Mouse (Mus musculus): ENCODE data around the gene 4933434E20Rik. TPM values are rescaled to one million over a fixed set of nuclear protein-coding genes. Genes with fewer than 3 reads are reported as not detected.

The 4933434E20Rik gene
- polyA plus RNA-seq, 1 experiment from 2014 or later: 188 TPM

- 86% methylated on average over 4 of the region's 4 CpGs for WGBS
- H3K4me1 ChIP-seq: peaks cover 44% of the 10 kb centered on the region
- H3K27me3 ChIP-seq: no peaks in the 10 kb centered on the region
- ATAC-seq (ENCODE audit: low FRiP score): no peak
- peaks cover 39% of the 10 kb centered on the region for H3K36me3 ChIP-seq (replicated peaks)
- no peak overlapping the region for H3K27ac ChIP-seq
- no peak overlapping the region for H3K4me2 ChIP-seq
- no peaks in the 10 kb centered on the region for H3K9me3 ChIP-seq
- H3K4me3 ChIP-seq (replicated peaks): no peak overlapping the region
- no peak overlapping the region for H3K9ac ChIP-seq
Measured at GRCm38 (mm10) chr3:90084790-90085189, 33.4 kb downstream of the 4933434E20Rik start.

- ATAC-seq (ENCODE audit: low FRiP score): no peak
- peaks cover 44% of the 10 kb centered on the region for H3K36me3 ChIP-seq (replicated peaks)
- H3K4me3 ChIP-seq (replicated peaks): no peak overlapping the region
- WGBS: 90% methylated on average over 6 of the region's 6 CpGs
- H3K9me3 ChIP-seq: no peaks in the 10 kb centered on the region
- H3K27me3 ChIP-seq: no peaks in the 10 kb centered on the region
- H3K4me2 ChIP-seq: no peak overlapping the region
- H3K9ac ChIP-seq: no peak overlapping the region
- H3K4me1 ChIP-seq: peaks cover 42% of the 10 kb centered on the region
- H3K27ac ChIP-seq: no peak overlapping the region
Measured at GRCm38 (mm10) chr3:90085281-90085680, 33.8 kb downstream of the 4933434E20Rik start.

GRCm38 (mm10) chr3:90086068-90086467, 34.6 kb downstream of the 4933434E20Rik start:
- H3K4me2 ChIP-seq: no peak overlapping the region
- peaks cover 52% of the 10 kb centered on the region for H3K36me3 ChIP-seq (replicated peaks)
- H3K9ac ChIP-seq: no peak overlapping the region
- WGBS: 91% methylated on average over 5 of the region's 5 CpGs
- H3K27ac ChIP-seq: no peak overlapping the region
- H3K4me3 ChIP-seq (replicated peaks): no peak overlapping the region
- no peaks in the 10 kb centered on the region for H3K9me3 ChIP-seq
- peaks cover 35% of the 10 kb centered on the region for H3K4me1 ChIP-seq
- no peak for ATAC-seq (ENCODE audit: low FRiP score)
- H3K27me3 ChIP-seq: no peaks in the 10 kb centered on the region

- H3K9ac ChIP-seq: no peak overlapping the region
- no peaks in the 10 kb centered on the region for H3K27me3 ChIP-seq
- no peaks in the 10 kb centered on the region for H3K9me3 ChIP-seq
- H3K27ac ChIP-seq: no peak overlapping the region
- no peak overlapping the region for H3K4me3 ChIP-seq (replicated peaks)
- WGBS: 100% methylated on average over 2 of the region's 2 CpGs
- H3K4me1 ChIP-seq: peaks cover 10% of the 10 kb centered on the region
- H3K4me2 ChIP-seq: no peak overlapping the region
- peaks cover 77% of the 10 kb centered on the region for H3K36me3 ChIP-seq (replicated peaks)
- no peak for ATAC-seq (ENCODE audit: low FRiP score)
Measured at GRCm38 (mm10) chr3:90088617-90089016, 37.2 kb downstream of the 4933434E20Rik start.

- Histone ChIP-seq H3K9ac (no peak overlapping the region), H3K4me1 (no peaks in the 10 kb centered on the region), H3K27me3 (no peaks in the 10 kb centered on the region), H3K9me3 (no peaks in the 10 kb centered on the region), H3K27ac (no peak overlapping the region), H3K4me2 (no peak overlapping the region), H3K36me3 (replicated peaks) (peaks cover 89% of the 10 kb centered on the region), H3K4me3 (replicated peaks) (no peak overlapping the region)
- WGBS: 93% methylated on average over 6 of the region's 6 CpGs
- no peak for ATAC-seq (ENCODE audit: low FRiP score)
Measured at GRCm38 (mm10) chr3:90090892-90091291, 39.5 kb downstream of the 4933434E20Rik start.

GRCm38 (mm10) chr3:90094453-90094852, 43.0 kb downstream of the 4933434E20Rik start:
- Histone ChIP-seq H3K36me3 (replicated peaks) (peaks cover 85% of the 10 kb centered on the region), H3K27me3 (no peaks in the 10 kb centered on the region), H3K9ac (no peak overlapping the region), H3K4me2 (no peak overlapping the region), H3K4me1 (no peaks in the 10 kb centered on the region), H3K27ac (no peak overlapping the region), H3K4me3 (replicated peaks) (no peak overlapping the region), H3K9me3 (no peaks in the 10 kb centered on the region)
- no peak for ATAC-seq (ENCODE audit: low FRiP score)
- 89% methylated on average over 3 of the region's 3 CpGs for WGBS

GRCm38 (mm10) chr3:90097928-90098327, 46.5 kb downstream of the 4933434E20Rik start:
- Histone ChIP-seq H3K27ac (no peak overlapping the region), H3K4me3 (replicated peaks) (no peak overlapping the region), H3K4me1 (no peaks in the 10 kb centered on the region), H3K9me3 (no peaks in the 10 kb centered on the region), H3K36me3 (replicated peaks) (peaks cover 66% of the 10 kb centered on the region), H3K4me2 (no peak overlapping the region), H3K9ac (no peak overlapping the region), H3K27me3 (no peaks in the 10 kb centered on the region)
- WGBS: 87% methylated on average over 5 of the region's 5 CpGs
- no peak for ATAC-seq (ENCODE audit: low FRiP score)

GRCm38 (mm10) chr3:90101010-90101409, 49.6 kb downstream of the 4933434E20Rik start:
- peaks cover 44% of the 10 kb centered on the region for H3K36me3 ChIP-seq (replicated peaks)
- no peaks in the 10 kb centered on the region for H3K9me3 ChIP-seq
- H3K4me2 ChIP-seq: no peak overlapping the region
- H3K4me3 ChIP-seq (replicated peaks): no peak overlapping the region
- H3K27ac ChIP-seq: no peak overlapping the region
- H3K27me3 ChIP-seq: no peaks in the 10 kb centered on the region
- no peaks in the 10 kb centered on the region for H3K4me1 ChIP-seq
- no peak overlapping the region for H3K9ac ChIP-seq
- whole genome bisulfite sequencing: 93% methylated on average over 3 of the region's 3 CpGs
- ATAC-seq (ENCODE audit: low FRiP score): no peak

- H3K4me1 ChIP-seq: no peaks in the 10 kb centered on the region
- no peak overlapping the region for H3K4me3 ChIP-seq (replicated peaks)
- H3K4me2 ChIP-seq: no peak overlapping the region
- no peak overlapping the region for H3K9ac ChIP-seq
- peaks cover 41% of the 10 kb centered on the region for H3K36me3 ChIP-seq (replicated peaks)
- no peak overlapping the region for H3K27ac ChIP-seq
- no peaks in the 10 kb centered on the region for H3K27me3 ChIP-seq
- ATAC-seq (ENCODE audit: low FRiP score): no peak
- 91% methylated on average over 2 of the region's 2 CpGs for WGBS
- no peaks in the 10 kb centered on the region for H3K9me3 ChIP-seq
Measured at GRCm38 (mm10) chr3:90101673-90102072, 50.2 kb downstream of the 4933434E20Rik start.

GRCm38 (mm10) chr3:90102239-90102638, 50.8 kb downstream of the 4933434E20Rik start:
- 82% methylated on average over 2 of the region's 2 CpGs for WGBS
- H3K36me3 ChIP-seq (replicated peaks): peaks cover 38% of the 10 kb centered on the region

GRCm38 (mm10) chr3:90103176-90103575, 51.7 kb downstream of the 4933434E20Rik start:
- no peak overlapping the region for H3K4me3 ChIP-seq (replicated peaks)
- peaks cover 29% of the 10 kb centered on the region for H3K36me3 ChIP-seq (replicated peaks)
- ATAC-seq (ENCODE audit: low FRiP score): no peak
- no peak overlapping the region for H3K27ac ChIP-seq
- 91% methylated on average over 2 of the region's 2 CpGs for WGBS
- H3K9me3 ChIP-seq: no peaks in the 10 kb centered on the region
- no peak overlapping the region for H3K9ac ChIP-seq
- no peaks in the 10 kb centered on the region for H3K27me3 ChIP-seq
- no peaks in the 10 kb centered on the region for H3K4me1 ChIP-seq
- no peak overlapping the region for H3K4me2 ChIP-seq

More at GRCm38 (mm10) chr3:90102239-90102638, 50.8 kb downstream of the 4933434E20Rik start:
- Histone ChIP-seq H3K9ac (no peak overlapping the region), H3K27ac (no peak overlapping the region), H3K4me3 (replicated peaks) (no peak overlapping the region), H3K27me3 (no peaks in the 10 kb centered on the region), H3K9me3 (no peaks in the 10 kb centered on the region), H3K4me2 (no peak overlapping the region), H3K4me1 (no peaks in the 10 kb centered on the region)
- no peak for ATAC-seq (ENCODE audit: low FRiP score)

- Histone ChIP-seq H3K27me3 (no peaks in the 10 kb centered on the region), H3K27ac (no peak within 1 kb of the TSS), H3K9ac (no peak within 1 kb of the TSS), H3K4me1 (no peaks in the 10 kb centered on the region), H3K36me3 (replicated peaks) (peaks cover 21% of the 10 kb centered on the region), H3K9me3 (no peaks in the 10 kb centered on the region), H3K4me3 (replicated peaks) (no peak within 1 kb of the TSS), H3K4me2 (no peak within 1 kb of the TSS)
- ATAC-seq (ENCODE audit: low FRiP score): no peak
- WGBS: 86% methylated on average over 13 of the region's 13 CpGs
Measured at GRCm38 (mm10) chr3:90103938-90104337, 52.5 kb downstream of the 4933434E20Rik start, which contains the start of gene Nup210l. Gene Nup210l (plus strand): TSS chr3:90104132.

GRCm38 (mm10) chr3:90111706-90112105, 60.3 kb downstream of the 4933434E20Rik start:
- no peaks in the 10 kb centered on the region for H3K4me1 ChIP-seq
- no peaks in the 10 kb centered on the region for H3K36me3 ChIP-seq (replicated peaks)
- no peak overlapping the region for H3K27ac ChIP-seq
- no peak overlapping the region for H3K4me2 ChIP-seq
- H3K9me3 ChIP-seq: no peaks in the 10 kb centered on the region
- H3K9ac ChIP-seq: no peak overlapping the region
- no peak overlapping the region for H3K4me3 ChIP-seq (replicated peaks)
- no peaks in the 10 kb centered on the region for H3K27me3 ChIP-seq
- no peak for ATAC-seq (ENCODE audit: low FRiP score)
- 86% methylated on average over 2 of the region's 2 CpGs for WGBS
